Comparison of ENCODE assay signal across 23 mouse cellular contexts in the genomic region with DNA sequence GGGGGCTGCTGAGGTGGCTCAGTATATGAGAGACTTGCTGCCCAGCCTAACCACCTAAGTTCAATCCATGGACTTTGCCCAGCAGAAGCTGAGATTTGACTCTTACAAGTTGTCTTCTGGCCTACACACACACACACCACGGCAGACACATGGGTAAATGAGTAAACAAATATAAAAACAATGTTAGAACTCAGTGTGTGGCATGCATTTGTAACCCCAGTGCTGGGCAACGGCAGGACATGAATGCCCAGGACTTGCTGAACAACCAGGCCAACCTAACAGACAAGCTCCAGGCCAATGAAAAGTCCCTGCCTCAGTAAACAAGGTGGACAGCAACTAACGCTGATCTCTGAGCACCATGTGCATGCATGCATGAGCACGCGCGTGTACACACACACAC. TPM values are rescaled to one million over a fixed set of nuclear protein-coding genes. Genes with fewer than 3 reads are reported as not detected.
DNase-seq lines count a peak whose midpoint lies in the region; ATAC-seq lines count a peak whose summit lies in the region.
"Had no signal": no experiment of that assay in that cellular context is flagged by ENCODE, and none has a peak within 500 bp of the region (broad histone marks: within the 10 kb centered on the region; RNA-seq: fewer than 3 reads in every experiment).

No protein-coding gene starts in this region.

- H3K9ac ChIP-seq in kidney, embryonic 14.5 days (ENCODE audit: low read depth, low read length), result no peak overlapping the region
- no peak overlapping the region for H3K9ac ChIP-seq in kidney, embryonic 16.5 days (replicated peaks; ENCODE audit: low read length)
- H3K9ac ChIP-seq: embryonic facial prominence, embryonic 12.5 days; forebrain, embryonic 12.5 days; hindbrain, embryonic 12.5 days had no signal

- H3K4me2 ChIP-seq in kidney, embryonic 14.5 days (replicated peaks; ENCODE audit: low read depth, low read length), result no peak overlapping the region
- H3K4me2 ChIP-seq in kidney, embryonic 16.5 days (replicated peaks; ENCODE audit: low read depth, low read length), result no peak overlapping the region
- H3K4me2 ChIP-seq: embryonic facial prominence, embryonic 12.5 days; forebrain, embryonic 12.5 days; hindbrain, embryonic 12.5 days had no signal

- no peaks in the 10 kb centered on the region for H3K36me3 ChIP-seq in kidney, embryonic 14.5 days (ENCODE audit: control insufficient read depth, insufficient read depth, low read length)
- no peaks in the 10 kb centered on the region for H3K36me3 ChIP-seq in kidney, embryonic 16.5 days (ENCODE audit: insufficient read depth, low read length)
- H3K36me3 ChIP-seq: embryonic facial prominence, embryonic 12.5 days; forebrain, embryonic 12.5 days; G1E; heart, embryonic 10.5 days; hindbrain, embryonic 12.5 days had no signal

- WGBS in kidney, embryonic 14.5 days, result 81% methylated on average over 6 of the region's 6 CpGs
- 84% methylated on average over 6 of the region's 6 CpGs for WGBS in kidney, embryonic 16.5 days

- no peaks in the 10 kb centered on the region for H3K4me1 ChIP-seq in kidney, embryonic 14.5 days (ENCODE audit: control insufficient read depth, insufficient read depth, low read length)
- no peaks in the 10 kb centered on the region for H3K4me1 ChIP-seq in kidney, embryonic 16.5 days (ENCODE audit: insufficient read depth, low read length)

- peak; percentile 88 for DNase-seq in kidney, adult 11 months
- DNase-seq in kidney, postnatal 25 days, result peak; percentile 61 to 86
- DNase-seq in left cerebral cortex, adult 11 months (ENCODE audit: low spot score), result no peak
- DNase-seq in layer of hippocampus, adult 11-12 months (ENCODE audit: low spot score), result no peak
- DNase-seq in cerebellum, adult 8-10 months, result no peak
- DNase-seq: adrenal gland, postnatal 10 days; B cell, adult 2 months; cerebellum, adult 11 months; cerebellum, adult 9-10 months; cerebellum, postnatal 25 days; gastrocnemius, postnatal 10 days; heart, adult 18-20 months; heart, postnatal 10 days; heart, postnatal 4 days had no signal

- H3K9me3 ChIP-seq in kidney, embryonic 14.5 days (ENCODE audit: control insufficient read depth, low read length), result no peaks in the 10 kb centered on the region
- H3K9me3 ChIP-seq in kidney, embryonic 16.5 days (ENCODE audit: low read length), result no peaks in the 10 kb centered on the region
- H3K9me3 ChIP-seq: embryonic facial prominence, embryonic 12.5 days; forebrain, embryonic 12.5 days; G1E; heart, embryonic 10.5 days; hindbrain, embryonic 12.5 days had no signal

- no peak overlapping the region for H3K27ac ChIP-seq in kidney, embryonic 14.5 days (ENCODE audit: low read depth, low read length)
- peak overlapping the region; percentile 73 for H3K27ac ChIP-seq in kidney, embryonic 16.5 days (ENCODE audit: low read length)
- H3K27ac ChIP-seq: embryonic facial prominence, embryonic 12.5 days; forebrain, embryonic 12.5 days; heart, embryonic 10.5 days; hindbrain, embryonic 12.5 days had no signal

- H3K4me3 ChIP-seq in kidney, embryonic 14.5 days (ENCODE audit: low read length), result no peak overlapping the region
- H3K4me3 ChIP-seq in kidney, embryonic 16.5 days (ENCODE audit: low read length), result no peak overlapping the region
- H3K4me3 ChIP-seq: embryonic facial prominence, embryonic 12.5 days; forebrain, embryonic 12.5 days; heart, embryonic 10.5 days; hindbrain, embryonic 12.5 days had no signal

- ATAC-seq in kidney, embryonic 14.5 days (ENCODE audit: low FRiP score, low TSS enrichment), result no peak
- peak; percentile 37; the same call in 1 of the 2 replicates for ATAC-seq in kidney, embryonic 16.5 days (ENCODE audit: low FRiP score, low TSS enrichment)
- ATAC-seq: CD4-positive, CD25-positive, alpha-beta regulatory T cell, adult 4 months; forebrain, embryonic 16.5 days had no signal

- H3K27me3 ChIP-seq in kidney, embryonic 14.5 days (ENCODE audit: control insufficient read depth, insufficient read depth, low read length), result no peaks in the 10 kb centered on the region
- H3K27me3 ChIP-seq in kidney, embryonic 16.5 days (ENCODE audit: insufficient read depth, low read length), result no peaks in the 10 kb centered on the region
- H3K27me3 ChIP-seq: embryonic facial prominence, embryonic 12.5 days had no signal

RNA-seq across cellular contexts. Expression of a gene that starts 30.4 kb away (rescaled TPM):
- 13.8 and 20.3 TPM in 2 replicates for polyA plus RNA-seq in kidney, embryonic 14.5 days (2014; fragmentation: Nextera tagmentation; extraction: Ambion mirVana)
- 130 and 164 TPM in 2 replicates for polyA plus RNA-seq in kidney, embryonic 16.5 days (2015; fragmentation: Nextera tagmentation; extraction: Ambion mirVana)
- polyA plus RNA-seq: G1E had no signal

Comparison
In these comparisons a context has a peak if more than half of its experiments do, and no peak if none do; other contexts are left out.
1. DNase-seq: peak in kidney, adult 11 months (single experiment) and kidney, postnatal 25 days (2 of 2); none in left cerebral cortex, adult 11 months (single experiment), layer of hippocampus, adult 11-12 months (single experiment) and cerebellum, adult 8-10 months (single experiment).